Mouse (Mus musculus) cerebellum, adult 2 months (tissue): ENCODE results near the gene Prdx6b. TPM values are rescaled to one million over a fixed set of nuclear protein-coding genes. Genes with fewer than 3 reads are reported as not detected.

Experiments
- DNase-seq, 2 experiments: peaks; one replicate each; pipeline ENCODE4 v3.0.0; 2021
- H3K27ac ChIP-seq: fragments of 200-500 bp; 2 replicates; pipeline ENCODE4 v1.5.1; 2012; ENCODE audit warnings: low read length, control low read depth, inconsistent platforms; ENCODE audit not compliant: insufficient read depth
- H3K27me3 ChIP-seq: fragments of 200-500 bp; 2 replicates; pipeline ENCODE4 v1.6.1; 2012; ENCODE audit warnings: inconsistent platforms, mild to moderate bottlenecking, low read length, moderate library complexity; ENCODE audit not compliant: control insufficient read depth, insufficient read depth
- H3K4me1 ChIP-seq: fragments of 200-500 bp; 2 replicates; pipeline ENCODE4 v1.6.1; 2011; ENCODE audit warnings: low read length; ENCODE audit not compliant: control insufficient read depth, insufficient read depth
- H3K4me3 ChIP-seq: fragments of 200-500 bp; replicated peaks from 2 replicates; pipeline ENCODE3; 2011; ENCODE audit warnings: mild to moderate bottlenecking, low read depth, low read length, control low read depth; ENCODE audit not compliant: insufficient read depth
- CTCF ChIP-seq: fragments of 200-500 bp; IDR thresholded peaks from 2 replicates; pipeline ENCODE4 v1.5.1; 2011; ENCODE audit warnings: low read depth, mild to moderate bottlenecking, control low read depth, low read length, moderate library complexity, borderline replicate concordance; ENCODE audit not compliant: insufficient read depth
- POLR2A ChIP-seq: fragments of 200-500 bp; IDR thresholded peaks from 2 replicates; pipeline ENCODE4 v1.6.1; 2011; ENCODE audit warnings: low read length, control low read depth, borderline replicate concordance; ENCODE audit not compliant: insufficient read depth
- WGBS: fragments of 180-500 bp; shearing (Covaris S2); methylation state at CpG from one replicate; pipeline ENCODE4 v1.1.7; 2018; 5-methylcytosine and 5-hydroxymethylcytosine counted together
- polyA plus RNA-seq: library from polyadenylated mRNA; depleted of rRNA; stranded (reverse); fragments of >200 nt; gene quantifications from 2 replicates; pipeline ENCODE4 v1.2.3, GENCODE M21; 2012

The Prdx6b gene
- polyA plus RNA-seq, 1 experiment = not detected

DNA sequence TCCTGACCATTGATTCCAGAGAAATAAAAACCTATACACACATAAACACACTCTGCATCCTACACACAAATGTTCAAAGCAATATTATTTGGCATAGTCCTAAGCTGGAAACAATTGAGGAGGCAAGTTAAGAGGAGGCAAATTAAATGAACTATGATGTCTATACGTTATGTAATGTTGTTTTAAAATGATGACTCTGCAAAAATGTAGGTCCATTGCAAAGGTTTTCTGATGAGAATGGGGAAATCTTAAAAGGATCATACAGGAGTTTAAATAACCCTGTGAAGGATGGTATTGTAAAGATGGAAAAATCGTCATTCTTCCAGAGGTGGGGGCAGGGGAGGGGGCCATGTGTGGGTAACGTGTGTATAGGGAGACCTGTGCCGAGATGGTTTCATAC lies 17.5 kb downstream of the Prdx6b start:
- no peak for DNase-seq
- Histone ChIP-seq H3K4me3 (no peak overlapping the region), H3K4me1 (no peaks in the 10 kb centered on the region), H3K27me3 (no peaks in the 10 kb centered on the region), H3K27ac (no peak overlapping the region)
- no peak for TF ChIP-seq POLR2A
- TF ChIP-seq CTCF = no peak
- WGBS = 77% methylated on average over 4 of the region's 4 CpGs

GRCm38 (mm10) chr2:80310772-80311171 lies 18.5 kb downstream of the Prdx6b start:
- Histone ChIP-seq H3K4me3 (no peak overlapping the region), H3K4me1 (no peaks in the 10 kb centered on the region), H3K27me3 (no peaks in the 10 kb centered on the region), H3K27ac (no peak overlapping the region)
- TF ChIP-seq CTCF (no peak), POLR2A (no peak)
- no peak for DNase-seq
- 58% methylated on average over 4 of the region's 4 CpGs for WGBS

- Histone ChIP-seq H3K27ac (no peak overlapping the region), H3K4me1 (no peaks in the 10 kb centered on the region), H3K4me3 (no peak overlapping the region), H3K27me3 (no peaks in the 10 kb centered on the region)
- TF ChIP-seq POLR2A (no peak), CTCF (no peak)
- DNase-seq = no peak
- WGBS = 61% methylated on average over 4 of the region's 4 CpGs
These were observed 19.1 kb downstream of the Prdx6b start for GRCm38 (mm10) chr2:80311350-80311749.

DNA sequence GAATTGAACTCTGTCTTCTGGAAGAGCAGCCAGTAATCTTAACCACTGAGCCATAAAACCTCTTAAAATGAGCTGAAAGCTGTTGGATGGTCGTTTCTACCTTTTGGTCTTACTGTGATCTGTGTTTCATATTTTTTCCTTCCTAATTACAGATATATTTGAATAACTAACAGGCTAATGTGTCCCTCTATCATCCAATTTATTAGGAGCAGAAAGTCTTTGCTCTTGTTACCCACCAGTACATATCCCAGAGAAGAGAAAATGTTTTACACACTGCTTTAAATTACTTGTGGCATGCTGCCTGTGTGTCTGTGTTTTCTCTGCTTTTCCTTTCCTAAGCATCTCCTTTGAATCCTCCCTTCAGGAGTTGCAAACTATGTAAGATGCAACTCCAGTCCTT lies 21.9 kb downstream of the Prdx6b start:
- Histone ChIP-seq H3K4me3 (no peak overlapping the region), H3K27me3 (no peaks in the 10 kb centered on the region), H3K4me1 (no peaks in the 10 kb centered on the region), H3K27ac (no peak overlapping the region)
- 42% methylated on average over 1 of the region's 1 CpGs for WGBS
- TF ChIP-seq CTCF = no peak
- no peak for TF ChIP-seq POLR2A
- DNase-seq = no peak

GRCm38 (mm10) chr2:80314854-80315241 lies 22.6 kb downstream of the Prdx6b start:
- no peaks in the 10 kb centered on the region for H3K27me3 ChIP-seq
- 11% methylated on average over 7 of the region's 7 CpGs for WGBS
- H3K27ac ChIP-seq = no peak overlapping the region
- TF ChIP-seq CTCF = no peak
- TF ChIP-seq POLR2A = no peak
- no peak for DNase-seq
- H3K4me3 ChIP-seq = peak overlapping the region; percentile 60
- H3K4me1 ChIP-seq = no peaks in the 10 kb centered on the region

DNA sequence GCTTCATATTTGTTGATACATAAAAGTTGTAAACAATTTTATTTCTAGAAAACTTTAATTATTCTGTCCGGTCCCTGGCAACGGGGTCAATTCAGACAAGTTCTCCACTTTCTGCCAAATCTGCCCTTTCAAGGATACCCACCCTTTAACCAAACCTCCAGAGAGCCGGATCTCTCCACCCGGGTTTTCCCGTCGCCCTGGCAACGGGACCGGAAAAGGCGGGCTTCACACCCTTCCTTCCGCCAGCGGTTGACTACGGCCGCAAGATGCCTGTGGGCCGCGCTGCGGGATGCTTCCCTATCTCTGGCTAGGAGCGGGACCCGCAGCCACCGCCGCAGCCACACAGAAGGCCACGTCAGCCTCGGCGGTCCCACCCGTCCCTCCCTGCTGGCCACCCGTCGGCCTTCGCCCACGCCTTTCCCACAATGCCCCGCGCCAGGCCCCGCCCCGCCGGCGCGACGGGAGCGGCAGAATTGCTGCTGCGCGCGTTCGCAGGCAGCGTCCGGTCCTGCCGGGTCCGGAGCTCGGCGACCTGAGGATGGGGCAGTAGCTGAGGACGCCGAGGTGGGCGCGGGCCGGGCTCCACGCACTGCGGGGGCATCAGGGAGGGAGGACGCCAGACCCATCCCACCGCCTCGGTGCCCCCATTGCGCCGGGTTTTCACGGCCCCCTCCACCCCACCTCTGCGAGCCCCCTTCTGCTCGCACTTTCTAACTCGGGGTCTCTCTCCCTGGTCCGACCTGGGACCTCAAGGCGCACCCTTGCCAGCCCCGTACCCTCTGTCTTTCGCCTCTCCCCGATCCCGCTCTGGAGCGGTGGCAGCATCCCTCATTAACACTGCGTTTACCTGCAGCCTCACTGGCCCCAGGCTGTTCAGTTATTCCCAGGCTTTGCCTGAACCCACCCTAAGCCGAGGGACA lies 23.2 kb downstream of the Prdx6b start, which contains the start of gene Dnajc10:
TSS of gene Dnajc10 (plus strand) at position 225 of the 920 bp plus-strand sequence.
- DNase-seq = peak; percentile 92 to 95
- H3K4me3 ChIP-seq = peak within 1 kb of the TSS; percentile 60
- under 1% methylated on average over 72 of the region's 72 CpGs for WGBS
- peak within 1 kb of the TSS; percentile 49 for H3K27ac ChIP-seq
- no peaks in the 10 kb centered on the region for H3K27me3 ChIP-seq
- TF ChIP-seq CTCF = no peak
- peak; percentile 81 for TF ChIP-seq POLR2A
- no peaks in the 10 kb centered on the region for H3K4me1 ChIP-seq

GRCm38 (mm10) chr2:80322878-80323277 lies 30.6 kb downstream of the Prdx6b start:
- H3K4me3 ChIP-seq = no peak overlapping the region
- WGBS = 95% methylated on average over 4 of the region's 4 CpGs
- H3K27me3 ChIP-seq = no peaks in the 10 kb centered on the region
- no peak for TF ChIP-seq POLR2A
- TF ChIP-seq CTCF = no peak
- H3K27ac ChIP-seq = no peak overlapping the region
- no peaks in the 10 kb centered on the region for H3K4me1 ChIP-seq
- DNase-seq = no peak

DNA sequence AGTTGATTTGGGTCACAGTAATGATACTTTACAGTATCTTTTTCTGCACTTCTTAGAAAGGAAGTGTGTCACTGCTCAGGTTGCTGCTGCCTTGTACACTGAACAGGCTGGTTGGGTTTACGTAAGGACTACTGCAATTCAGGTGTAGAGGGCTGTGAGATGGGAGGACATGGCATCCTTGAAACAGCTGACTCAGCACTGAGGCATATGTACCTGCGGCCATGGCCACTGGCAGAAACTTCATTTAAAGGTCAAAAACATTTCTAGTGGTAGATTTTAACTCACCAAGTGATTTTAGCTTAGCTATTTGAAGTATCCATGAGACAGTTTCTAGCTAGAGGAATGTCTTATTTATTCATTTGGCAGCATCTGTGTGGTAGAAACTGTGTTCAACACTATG lies 33.5 kb downstream of the Prdx6b start:
- H3K4me3 ChIP-seq = no peak overlapping the region
- WGBS = 94% methylated on average over 2 of the region's 2 CpGs
- no peaks in the 10 kb centered on the region for H3K4me1 ChIP-seq
- H3K27ac ChIP-seq = no peak overlapping the region
- H3K27me3 ChIP-seq = no peaks in the 10 kb centered on the region
- no peak for DNase-seq
- no peak for TF ChIP-seq POLR2A
- TF ChIP-seq CTCF = no peak
